Mouse (Mus musculus): ENCODE measurements at regions not wholly inside any gene's neighbourhood (a gene's known extent, or its start where the extent isn't known, plus 50 kb on each side); places are given as distances from the start of the nearest gene placed in this dataset.

DNA sequence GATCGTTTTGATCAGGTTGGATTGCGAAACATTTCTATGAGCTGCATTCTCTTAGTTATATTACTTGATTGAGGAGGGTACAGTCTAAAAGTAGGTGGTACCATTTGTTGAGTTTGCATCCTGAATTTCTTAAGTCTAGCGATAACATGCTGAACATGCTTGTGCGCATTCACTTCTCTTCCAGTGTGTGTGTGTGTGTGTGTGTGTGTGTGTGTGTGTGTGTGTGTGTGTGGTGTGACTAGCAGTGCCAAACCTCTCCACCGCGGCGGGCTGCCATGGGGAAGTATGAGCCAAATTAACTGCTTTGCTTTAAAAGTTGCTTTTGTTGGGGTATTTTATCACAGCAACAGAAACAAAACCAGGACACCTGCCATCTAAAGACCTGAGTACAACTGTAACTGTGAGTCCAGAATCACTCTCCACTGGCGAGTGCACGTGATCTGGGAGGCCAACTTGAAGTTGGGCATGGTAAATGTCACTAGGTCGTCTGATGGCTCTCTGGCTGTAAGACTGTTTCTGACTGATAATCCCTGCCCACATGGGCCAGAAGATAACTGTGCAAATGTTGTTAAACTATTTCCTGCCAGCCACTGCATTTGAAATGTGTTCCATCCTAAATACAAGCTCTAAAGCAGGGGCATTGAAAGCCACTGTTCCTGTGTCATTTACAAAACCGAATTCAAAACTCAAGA is 273.3 kb upstream of the Ppargc1a start:
- DNase-seq (ENCODE audit: low read depth, low spot score): no peak

DNA sequence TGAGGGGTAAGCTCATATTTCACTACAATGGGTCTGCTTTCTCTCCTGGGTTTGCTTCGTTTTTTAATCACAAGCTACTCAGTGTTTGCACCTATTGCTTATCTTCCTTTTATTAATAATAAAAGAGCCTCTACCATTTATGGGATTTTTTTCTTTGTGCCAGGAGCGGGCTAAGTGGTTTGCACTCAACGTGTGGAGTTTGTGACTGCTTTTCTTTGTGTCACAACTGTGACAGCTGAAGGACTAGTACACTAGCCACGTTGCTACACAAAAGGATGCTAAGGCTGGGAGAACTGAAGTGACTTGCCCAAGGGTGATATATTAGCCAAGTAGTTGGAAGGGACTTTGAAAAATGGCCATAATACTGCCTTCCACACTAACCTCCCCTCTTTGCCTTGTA is 271.8 kb upstream of the Ppargc1a start:
- no peak for DNase-seq (ENCODE audit: low read depth, low spot score)

DNA sequence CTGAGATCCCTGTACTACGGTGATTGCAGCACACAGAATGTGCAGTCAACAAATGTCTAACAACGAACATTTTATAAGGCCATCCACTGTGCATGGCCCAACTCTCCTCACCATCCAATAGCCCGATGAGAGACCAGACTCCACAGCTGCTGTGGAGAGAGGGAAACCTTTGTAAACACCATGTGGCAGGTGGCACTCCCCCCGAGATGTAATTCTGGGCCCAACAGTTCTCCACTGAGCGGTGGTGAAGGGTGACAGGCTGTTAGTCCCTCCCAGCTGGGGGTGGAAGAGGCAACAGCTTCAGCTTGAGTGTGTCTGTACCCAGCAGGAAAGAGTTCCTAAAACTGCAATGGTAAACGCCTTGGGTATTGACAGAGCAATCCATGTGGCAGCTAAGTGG is 263.0 kb upstream of the Ppargc1a start:
- DNase-seq (ENCODE audit: low read depth, low spot score): no peak

DNA sequence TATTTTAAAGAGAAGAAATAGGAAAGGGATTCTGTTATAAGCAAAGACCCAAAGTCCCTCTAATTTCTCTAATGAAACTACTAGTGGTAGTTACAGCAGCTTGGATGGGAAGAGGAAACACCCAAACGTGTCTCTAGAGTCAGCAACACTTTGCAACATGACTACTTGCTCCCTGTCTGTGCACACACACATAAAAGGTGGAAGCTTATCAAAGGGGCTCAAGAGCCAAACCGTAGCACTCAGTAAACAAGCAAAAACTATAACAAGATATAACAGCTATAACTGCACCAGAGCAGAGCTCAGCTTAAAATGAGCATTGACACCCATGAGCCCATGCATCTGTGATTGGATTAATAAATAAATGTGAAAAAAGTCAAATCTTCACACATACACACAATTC is 262.5 kb upstream of the Ppargc1a start:
- DNase-seq (ENCODE audit: low read depth, low spot score): no peak

DNA sequence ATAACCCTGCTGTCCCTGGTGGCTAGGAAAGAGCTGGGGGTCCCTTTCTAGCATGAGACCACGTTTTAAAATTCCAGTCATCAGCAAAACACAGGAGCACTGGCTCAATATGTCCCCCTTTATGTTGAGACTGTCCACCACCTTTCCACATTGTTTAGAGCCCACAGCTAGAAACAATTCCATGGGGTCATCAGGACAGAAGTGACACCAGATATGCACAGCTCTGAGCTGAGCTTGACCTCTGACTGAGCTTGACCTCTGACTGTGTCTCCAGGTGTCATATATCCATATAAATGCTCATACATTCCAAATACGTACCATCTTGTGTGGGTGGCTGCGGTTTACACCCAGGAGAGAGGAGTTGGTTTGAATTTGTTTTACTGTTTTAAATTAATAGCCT is 262.1 kb upstream of the Ppargc1a start:
- DNase-seq (ENCODE audit: low read depth, low spot score): no peak

DNA sequence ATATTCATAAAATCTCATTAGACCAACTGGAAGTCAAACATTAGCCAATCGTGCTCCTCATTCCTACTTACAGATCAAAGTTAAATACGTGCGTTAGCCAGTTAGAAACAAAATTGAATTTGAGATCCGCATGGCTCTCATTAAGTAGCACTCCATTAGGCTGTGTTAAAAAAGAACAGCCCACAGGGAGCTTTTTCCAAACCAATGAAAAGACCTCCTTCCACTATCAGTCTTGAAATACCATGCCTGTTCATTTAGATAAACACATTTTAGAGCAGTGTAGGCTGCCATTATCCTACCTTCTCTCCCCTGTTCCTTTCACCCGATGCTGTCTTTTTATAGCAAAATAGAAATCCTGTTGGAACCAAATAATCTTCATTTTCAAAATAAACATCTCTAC is 261.5 kb upstream of the Ppargc1a start:
- no peak for DNase-seq (ENCODE audit: low read depth, low spot score)

DNA sequence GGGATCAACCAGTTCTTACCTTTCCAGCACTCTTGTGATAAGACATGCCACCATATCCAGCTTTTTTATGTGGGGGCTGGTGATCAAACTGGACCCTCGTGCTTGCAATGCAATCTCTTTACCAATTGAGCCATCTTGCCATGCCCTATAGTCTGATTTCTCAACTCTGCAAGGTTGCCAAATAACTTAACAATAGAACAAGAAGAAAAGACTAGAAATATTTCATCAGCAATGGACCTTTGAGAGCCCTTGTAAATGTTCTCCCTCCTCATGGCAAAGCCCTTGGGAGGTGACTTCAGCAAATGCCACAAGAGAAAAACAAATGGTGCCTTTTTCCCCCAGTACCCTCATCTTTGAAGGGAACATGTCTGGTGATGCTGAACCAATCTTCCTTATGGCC is 258.7 kb upstream of the Ppargc1a start:
- DNase-seq (ENCODE audit: low read depth, low spot score): no peak

DNA sequence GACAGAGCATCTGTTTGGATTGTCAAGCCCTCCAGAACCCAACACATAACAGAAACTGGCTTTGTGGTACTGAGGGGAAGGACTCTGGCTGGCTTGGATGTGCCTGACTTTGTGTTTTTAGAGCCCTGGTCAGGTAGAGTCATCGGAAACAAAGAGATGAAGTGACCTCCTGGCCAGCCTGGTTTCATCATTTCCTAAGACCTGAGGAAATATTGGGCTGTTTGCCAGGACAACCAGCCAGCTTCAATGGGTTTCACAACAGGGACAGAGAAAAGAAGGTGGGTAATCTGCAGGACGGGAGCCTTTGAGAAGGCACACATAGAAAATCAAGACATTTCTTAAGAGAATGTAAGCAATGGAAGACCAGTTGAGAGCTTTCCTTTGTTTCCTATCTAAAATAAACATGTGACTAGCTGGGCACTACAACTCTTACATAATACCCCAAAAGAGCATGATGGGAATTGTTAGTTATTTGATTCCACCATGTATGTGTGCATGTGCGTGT is 258.1 kb upstream of the Ppargc1a start:
- DNase-seq (ENCODE audit: low read depth, low spot score): no peak

DNA sequence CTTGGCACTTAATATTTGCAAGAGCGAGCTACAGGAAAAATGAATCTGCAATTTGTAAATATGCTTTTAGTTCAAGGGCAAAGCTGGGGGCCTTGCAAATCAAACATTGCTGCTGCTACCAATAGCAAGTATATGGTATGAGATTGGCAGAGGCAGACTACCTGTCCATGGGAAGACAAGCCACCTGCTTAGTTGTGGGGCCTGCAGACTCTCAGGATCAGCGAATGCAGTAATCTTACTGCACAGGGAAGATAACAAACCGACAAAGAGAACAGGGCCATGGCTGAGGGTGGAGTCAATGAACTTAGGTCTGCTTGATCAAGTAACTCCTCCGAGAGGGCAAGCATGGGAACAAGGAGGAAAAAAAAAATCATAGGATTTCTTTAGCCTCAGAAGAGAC is 257.2 kb upstream of the Ppargc1a start:
- no peak for DNase-seq (ENCODE audit: low read depth, low spot score)

DNA sequence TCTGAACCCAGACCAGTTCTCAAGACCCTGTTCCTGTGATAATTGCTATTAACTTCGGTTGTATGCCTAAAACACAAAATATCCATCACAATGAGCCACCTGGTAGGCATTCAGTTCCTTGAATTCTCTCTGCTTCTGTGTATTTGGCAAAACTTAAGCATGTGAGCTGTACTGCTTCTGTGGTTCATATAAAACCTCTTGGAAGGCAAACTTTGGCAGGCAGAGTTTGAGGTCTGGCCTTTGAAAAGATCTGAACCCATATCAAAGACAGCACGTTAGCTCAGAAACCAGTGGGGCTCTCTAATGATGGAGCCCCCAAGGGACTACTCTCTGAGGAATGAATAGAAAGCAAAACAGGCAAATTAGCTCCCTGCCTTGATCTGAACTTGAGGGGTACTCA is 256.1 kb upstream of the Ppargc1a start:
- DNase-seq (ENCODE audit: low read depth, low spot score): no peak

DNA sequence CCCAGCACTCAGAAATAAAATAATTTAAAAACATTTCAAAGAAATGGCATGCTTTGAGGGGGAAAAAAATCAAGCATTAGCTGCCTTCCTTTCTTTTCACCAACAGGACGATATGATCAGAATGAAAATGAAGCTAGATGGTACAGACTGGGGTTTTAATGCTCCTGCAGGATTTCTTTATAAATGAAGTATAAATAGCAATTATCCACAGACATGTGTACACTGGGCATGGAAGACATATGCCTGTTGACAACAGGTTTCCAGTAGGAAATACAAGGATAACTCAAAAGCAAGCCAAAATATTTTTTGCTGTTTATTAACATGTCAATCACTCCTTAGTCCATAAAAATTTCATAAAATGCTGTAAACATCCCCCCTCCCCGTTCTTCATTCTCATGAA is 248.7 kb upstream of the Ppargc1a start:
- DNase-seq (ENCODE audit: low read depth, low spot score): no peak

DNA sequence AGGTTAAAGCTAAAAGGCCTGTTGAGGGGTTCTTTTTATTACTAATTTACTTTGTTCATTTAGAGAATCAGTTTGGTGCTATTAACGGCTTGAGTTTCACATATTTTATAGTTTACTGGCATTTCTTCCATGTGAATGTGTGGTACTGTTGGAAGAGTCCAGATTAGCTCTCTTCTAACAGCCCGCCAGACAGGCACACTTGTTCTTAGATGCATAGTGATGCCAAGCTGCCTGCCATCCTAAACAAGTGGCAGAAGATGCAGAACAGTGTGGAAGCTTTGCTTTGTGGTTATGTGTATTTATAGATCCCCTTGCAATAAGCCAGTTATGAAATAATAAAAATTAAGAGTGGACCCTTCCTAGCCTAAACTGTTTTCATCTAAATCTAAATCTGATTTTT is 244.2 kb upstream of the Ppargc1a start:
- DNase-seq (ENCODE audit: low read depth, low spot score): no peak

DNA sequence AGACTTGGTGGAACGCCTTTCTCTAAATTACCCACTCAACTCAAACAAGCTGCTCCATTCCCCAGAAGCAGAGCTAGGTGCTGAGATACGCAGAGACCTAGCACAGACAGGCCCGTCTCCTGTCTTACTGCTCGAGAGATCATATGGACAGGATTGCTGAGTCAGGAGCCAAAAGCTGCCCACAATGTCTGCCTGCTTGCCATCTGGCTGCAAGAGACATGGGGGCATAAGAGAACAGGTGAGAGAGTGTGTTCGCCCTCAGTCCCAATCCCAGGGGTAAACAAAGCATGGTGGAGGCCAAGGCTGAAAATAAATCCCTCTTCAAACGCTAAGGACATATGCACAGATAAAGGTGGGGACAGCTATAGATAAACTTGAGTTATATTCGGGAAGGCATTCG is 234.0 kb upstream of the Ppargc1a start:
- DNase-seq (ENCODE audit: low read depth, low spot score): no peak

DNA sequence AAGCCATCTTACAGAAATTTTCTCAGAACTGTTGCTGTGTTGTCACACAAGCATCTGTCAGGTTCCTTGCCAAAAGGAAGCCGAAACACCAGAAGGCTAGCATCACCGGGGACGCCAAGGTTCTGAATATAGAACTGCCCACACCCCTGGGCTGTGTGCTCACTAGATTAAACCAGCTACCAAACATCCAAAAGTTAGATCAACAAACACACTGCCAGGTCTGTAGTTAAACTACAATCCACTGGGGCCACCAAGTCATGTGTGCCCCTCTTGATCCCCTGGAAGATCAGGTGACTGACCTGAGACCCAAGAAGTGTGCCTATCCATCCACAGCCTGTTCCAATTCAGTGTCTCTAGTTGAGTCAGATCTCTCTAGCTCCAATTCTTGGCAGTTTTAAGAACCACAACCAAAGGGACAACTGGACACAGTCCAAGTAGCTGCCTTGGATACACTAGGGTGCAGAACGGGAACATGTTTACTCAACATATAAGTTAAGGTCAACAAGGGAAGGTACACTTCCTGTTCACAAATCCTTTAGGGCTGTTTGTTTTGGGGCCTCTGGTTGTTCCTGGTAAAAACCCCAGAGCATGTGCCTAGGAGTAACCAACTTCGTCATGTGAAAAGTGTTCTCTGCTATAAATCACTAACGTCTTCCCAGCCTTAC is 232.0 kb upstream of the Ppargc1a start:
- no peak for DNase-seq (ENCODE audit: low read depth, low spot score)

DNA sequence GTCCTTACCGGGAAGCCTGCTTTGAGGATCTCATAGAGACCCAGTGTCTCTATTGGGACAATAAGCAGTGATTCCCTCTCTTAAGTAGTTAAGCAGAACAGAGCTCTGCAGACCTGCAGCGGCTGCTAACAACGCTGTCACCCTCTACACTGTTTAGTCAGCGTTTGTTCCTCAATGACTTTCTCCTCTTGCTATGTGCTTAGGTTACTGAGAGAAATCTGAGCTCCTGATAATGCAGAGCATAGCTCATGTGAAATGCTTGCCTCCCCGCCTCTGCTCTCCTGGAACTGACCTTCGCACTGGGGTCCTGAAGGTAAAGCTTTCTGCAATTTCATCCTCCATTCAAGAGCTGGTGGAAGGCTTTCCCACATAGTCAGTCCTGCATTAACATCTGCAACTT is 226.6 kb upstream of the Ppargc1a start:
- DNase-seq (ENCODE audit: low read depth, low spot score): no peak

DNA sequence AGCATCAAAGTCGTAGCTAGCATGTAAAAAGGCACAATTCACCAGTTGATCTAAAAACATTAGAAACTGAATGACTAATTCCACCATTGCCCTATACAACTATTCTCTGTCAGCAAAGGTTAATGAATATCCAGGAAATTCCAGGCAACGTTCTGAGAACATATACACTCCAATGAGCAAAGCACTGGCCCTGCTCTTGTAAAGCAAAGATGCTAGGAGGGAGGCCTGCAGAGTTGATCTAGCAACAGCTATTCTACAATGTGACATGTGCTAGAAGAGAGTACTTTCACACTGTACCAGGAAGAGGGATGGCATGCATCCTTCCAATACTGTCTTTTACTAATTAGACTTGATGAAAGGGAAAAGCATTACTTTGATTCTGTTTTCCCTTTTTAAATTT is 225.4 kb upstream of the Ppargc1a start:
- DNase-seq (ENCODE audit: low read depth, low spot score): no peak

DNA sequence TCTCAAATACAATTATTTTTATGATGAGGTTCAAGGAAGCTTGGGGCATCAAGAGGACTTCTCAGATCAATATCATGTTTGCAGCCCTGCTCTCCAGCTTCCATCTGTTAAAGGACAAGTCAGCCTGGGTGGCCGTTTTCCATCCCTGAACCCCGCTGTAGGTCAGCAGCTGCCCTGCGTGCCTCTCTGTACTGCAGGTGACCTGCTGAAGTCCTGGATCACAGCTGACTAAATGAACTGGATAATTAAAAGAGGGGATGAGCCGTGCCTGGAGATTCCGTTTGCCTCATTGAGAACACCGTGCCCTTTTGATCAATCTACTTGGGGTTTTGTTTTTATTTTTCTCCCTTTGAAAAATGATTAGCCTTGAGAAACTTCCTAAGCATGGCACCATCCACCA is 221.2 kb upstream of the Ppargc1a start:
- no peak for DNase-seq (ENCODE audit: low read depth, low spot score)

DNA sequence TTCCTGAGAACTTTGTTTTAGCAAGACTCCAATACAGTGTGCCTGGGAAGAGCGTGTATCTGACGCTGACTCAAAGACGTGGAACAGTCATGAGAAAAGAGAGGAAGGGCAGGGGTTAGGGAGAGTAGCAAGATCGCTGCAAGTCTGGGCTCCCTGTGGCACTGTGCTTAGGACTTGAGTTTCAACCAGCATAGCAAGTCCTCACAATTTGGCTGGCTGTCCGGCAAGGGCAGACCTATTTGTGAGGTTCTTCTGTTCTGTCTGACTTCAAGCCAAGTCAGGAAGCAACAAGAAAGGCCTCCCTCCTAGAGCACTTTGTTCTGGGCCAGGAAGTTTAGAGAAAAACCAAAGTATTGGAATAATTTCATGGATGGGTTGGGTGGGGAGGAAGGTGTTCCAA is 216.0 kb upstream of the Ppargc1a start:
- DNase-seq (ENCODE audit: low read depth, low spot score): no peak

DNA sequence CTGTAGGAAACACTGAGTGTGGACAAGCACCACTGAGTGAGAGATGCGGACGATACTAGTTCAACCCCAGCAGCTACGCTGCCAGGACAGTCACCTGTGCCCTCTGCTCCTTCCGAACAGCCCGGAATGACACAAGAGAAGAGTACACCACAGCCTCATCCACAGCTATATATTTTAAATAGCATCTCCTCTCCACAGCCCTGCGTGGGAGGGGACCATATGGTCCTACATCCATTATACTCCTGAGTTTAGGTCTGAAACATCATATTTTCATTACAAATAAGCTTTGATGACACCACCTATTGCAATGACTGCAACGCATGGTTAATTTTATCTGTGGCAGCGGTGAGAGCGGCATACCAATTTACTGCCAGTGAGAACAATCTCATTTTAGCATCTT is 215.6 kb upstream of the Ppargc1a start:
- no peak for DNase-seq (ENCODE audit: low read depth, low spot score)

DNA sequence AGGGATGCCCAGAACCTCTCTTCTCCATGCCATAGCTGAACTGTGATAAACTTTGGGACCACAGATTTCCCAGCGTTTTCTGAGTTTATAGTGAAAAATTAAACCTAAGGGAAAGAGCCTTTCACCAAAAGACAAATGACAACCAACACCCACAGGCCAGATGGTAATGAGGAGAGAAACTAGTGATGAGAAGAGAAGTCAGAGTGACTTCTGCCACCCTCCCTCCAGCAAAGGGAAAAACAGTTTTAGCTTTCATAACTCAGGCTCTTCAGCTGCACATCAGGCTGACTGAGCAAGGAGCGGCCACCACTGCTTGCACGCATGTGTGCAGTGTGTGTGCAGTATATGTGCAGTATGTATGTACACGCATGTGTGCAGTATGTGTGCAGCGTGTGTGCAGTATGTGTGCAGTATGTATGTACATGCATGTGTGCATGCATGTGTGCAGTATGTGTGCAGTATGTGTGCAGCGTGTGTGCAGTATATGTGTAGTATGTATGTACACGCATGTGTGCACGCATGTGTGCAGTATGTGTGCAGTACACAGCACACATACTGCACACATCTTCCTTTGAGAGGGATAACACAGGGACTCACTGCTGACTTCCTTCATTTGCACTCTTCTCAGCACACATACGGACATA is 208.1 kb upstream of the Ppargc1a start:
- DNase-seq (ENCODE audit: low read depth, low spot score): no peak

DNA sequence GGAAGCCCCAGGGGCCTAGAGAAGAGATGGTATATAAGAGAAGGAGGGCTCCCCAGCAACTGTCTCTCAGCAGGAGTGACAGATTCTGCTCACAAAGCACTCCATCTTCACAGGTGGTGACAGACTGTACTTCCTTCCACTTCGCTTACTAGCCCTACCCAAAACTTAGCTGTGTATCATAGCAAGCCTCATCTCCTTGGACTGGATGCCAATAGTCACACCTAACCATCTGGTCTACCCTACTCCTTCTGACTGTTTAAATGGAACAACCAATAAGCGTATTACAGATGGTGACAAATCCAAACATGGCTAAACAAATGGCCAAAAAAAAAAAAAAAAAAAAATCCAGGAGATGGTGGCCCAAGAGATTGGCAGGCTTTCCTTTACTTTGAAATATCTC is 204.1 kb upstream of the Ppargc1a start:
- DNase-seq (ENCODE audit: low read depth, low spot score): no peak

DNA sequence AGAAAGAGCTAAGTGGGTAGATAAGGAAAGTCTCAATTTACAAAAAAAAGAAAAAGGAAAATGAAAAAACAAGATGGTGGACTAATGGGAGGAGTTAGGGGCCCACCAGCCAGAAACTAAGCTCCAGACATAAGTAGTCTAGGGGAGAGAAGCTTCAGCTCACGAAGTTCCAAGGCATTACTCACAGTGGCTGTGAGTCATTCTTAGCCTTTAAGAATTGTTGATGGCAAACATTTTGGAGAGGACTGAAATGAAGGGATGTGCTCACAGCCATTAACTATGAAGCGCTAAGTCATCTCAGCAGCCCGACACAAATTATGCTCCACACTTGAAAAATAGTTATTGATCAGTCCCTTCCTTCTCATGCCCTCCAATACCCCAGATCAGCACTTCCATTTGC is 198.6 kb upstream of the Ppargc1a start:
- no peak for DNase-seq (ENCODE audit: low read depth, low spot score)

DNA sequence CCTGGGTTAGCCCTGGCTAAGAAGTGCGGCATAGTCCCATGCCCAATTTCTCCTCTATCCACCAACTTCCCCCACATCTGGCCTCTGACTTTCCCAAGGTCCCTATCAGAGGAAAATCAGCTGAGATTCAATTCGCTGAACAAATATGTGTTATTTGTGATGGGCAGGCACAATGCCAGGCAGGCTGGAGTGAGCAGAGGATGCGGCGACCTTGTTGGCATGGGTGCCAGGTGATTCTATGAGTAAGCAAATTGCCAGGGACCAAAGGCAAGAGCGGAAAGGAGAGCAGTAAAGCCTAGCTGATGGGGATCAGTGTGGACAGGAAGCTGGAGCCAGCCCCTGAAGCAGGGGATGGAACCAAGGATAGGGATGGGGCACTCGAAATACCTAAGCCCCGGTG is 196.9 kb upstream of the Ppargc1a start:
- DNase-seq (ENCODE audit: low read depth, low spot score): no peak

Data from brain, embryonic 18.5 days (tissue).